Comparison of ENCODE assay signal across 25 mouse cellular contexts in genomic region chr7:133684701-133685100, GRCm38 (mm10). TPM values are rescaled to one million over a fixed set of nuclear protein-coding genes. Genes with fewer than 3 reads are reported as not detected.
"Had no signal": no experiment of that assay in that cellular context is flagged by ENCODE, and none has a peak within 500 bp of the region (broad histone marks: within the 10 kb centered on the region; RNA-seq: fewer than 3 reads in every experiment).

No protein-coding gene starts in this region.

- H3K27me3 ChIP-seq: intestine, embryonic 15.5 days; limb, embryonic 12.5 days; limb, embryonic 15.5 days; midbrain, embryonic 13.5 days; neural tube, embryonic 13.5 days; stomach, embryonic 15.5 days had no signal

- H3K4me3 ChIP-seq: intestine, embryonic 15.5 days; layer of hippocampus, adult 2 months; left cerebral cortex, adult 2 months; limb, embryonic 12.5 days; limb, embryonic 15.5 days; midbrain, embryonic 13.5 days; myocyte; neural tube, embryonic 13.5 days; stomach, embryonic 15.5 days had no signal

- H3K9ac ChIP-seq: intestine, embryonic 15.5 days; limb, embryonic 12.5 days; limb, embryonic 15.5 days; lung, embryonic 14.5 days; midbrain, embryonic 13.5 days; neural tube, embryonic 13.5 days; stomach, embryonic 15.5 days had no signal

- H3K4me2 ChIP-seq: intestine, embryonic 15.5 days; limb, embryonic 12.5 days; limb, embryonic 15.5 days; lung, embryonic 14.5 days; midbrain, embryonic 13.5 days; neural tube, embryonic 13.5 days; stomach, embryonic 15.5 days had no signal

- H3K9me3 ChIP-seq: intestine, embryonic 15.5 days; limb, embryonic 15.5 days; stomach, embryonic 15.5 days had no signal

- ATAC-seq: intestine, embryonic 15.5 days; lung, postnatal 0 days; midbrain, embryonic 13.5 days; midbrain, embryonic 16.5 days had no signal

- H3K4me1 ChIP-seq: intestine, embryonic 15.5 days; limb, embryonic 12.5 days; limb, embryonic 15.5 days; midbrain, embryonic 13.5 days; neural tube, embryonic 13.5 days; stomach, embryonic 15.5 days had no signal

- DNase-seq: kidney, adult 18-20 months; kidney, adult 9 months; kidney, postnatal 14 days; kidney, postnatal 4 days; layer of hippocampus, postnatal 36 days; right cerebral cortex, postnatal 25 days; spleen, adult 18-20 months; thymus, postnatal 25 days had no signal

- H3K27ac ChIP-seq: intestine, embryonic 15.5 days; layer of hippocampus, adult 2 months; left cerebral cortex, adult 2 months; limb, embryonic 12.5 days; limb, embryonic 15.5 days; macrophage; midbrain, embryonic 13.5 days; neural tube, embryonic 13.5 days; stomach, embryonic 15.5 days had no signal

RNA-seq across cellular contexts. Expression of gene Mmp21, which starts 4.8 kb away (rescaled TPM):
- total RNA-seq: left cerebral cortex, postnatal 10 days; monocyte, adult 5-6 weeks; neutrophil, adult 5-6 weeks had no signal
- polyA plus RNA-seq: intestine, embryonic 15.5 days; kidney, embryonic 16.5 days; limb, embryonic 12.5 days; limb, embryonic 15.5 days; lung, postnatal 0 days; macrophage; midbrain, embryonic 16.5 days; myocyte; neural tube, embryonic 13.5 days; stomach, embryonic 15.5 days had no signal
